Mouse (Mus musculus) ZHBTc4 (cell line): Measurements from ENCODE around the gene Rab20.
A peak's percentile ranks its signal among the peaks of the same experiment; 100 is the strongest.
"Not testable (repeated sequence)": the region's sequence is repeated elsewhere in the genome, so short reads cannot be mapped to it uniquely, and the experiment has no call there.

Source experiments
- DNase-seq: peaks from one replicate; pipeline ENCODE4 v3.0.0-alpha.2; 2011; ENCODE audit warnings: low read depth, low spot score

Gene Rab20

DNA sequence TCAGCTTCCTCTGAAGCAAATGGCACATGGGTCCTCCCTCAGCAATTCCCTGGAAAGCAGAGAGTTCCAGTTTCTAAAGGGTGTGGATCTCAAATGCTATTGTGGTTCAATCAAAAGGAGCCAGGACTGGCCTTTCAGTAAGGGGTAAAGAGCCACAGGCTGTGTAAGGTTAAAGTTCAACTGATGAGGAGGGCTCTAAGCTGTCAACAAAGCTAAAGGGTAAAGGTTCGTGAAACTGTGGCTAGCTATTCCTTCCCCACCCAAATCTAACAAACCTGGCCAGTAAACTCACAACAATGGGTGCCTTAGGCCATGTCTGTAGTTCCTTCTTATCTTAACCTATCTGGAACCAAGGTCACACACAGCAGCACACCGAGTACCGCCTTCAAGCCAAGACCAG, 3.4 kb upstream of the Rab20 start:
- peak; percentile 58 for DNase-seq

GRCm38 (mm10) chr8:11479591-11479990, 1.1 kb upstream of the Rab20 start:
- DNase-seq, result no peak

- DNase-seq, result peak; percentile 24
These were observed 457 bp upstream of the Rab20 start for GRCm38 (mm10) chr8:11478807-11479527.

DNA sequence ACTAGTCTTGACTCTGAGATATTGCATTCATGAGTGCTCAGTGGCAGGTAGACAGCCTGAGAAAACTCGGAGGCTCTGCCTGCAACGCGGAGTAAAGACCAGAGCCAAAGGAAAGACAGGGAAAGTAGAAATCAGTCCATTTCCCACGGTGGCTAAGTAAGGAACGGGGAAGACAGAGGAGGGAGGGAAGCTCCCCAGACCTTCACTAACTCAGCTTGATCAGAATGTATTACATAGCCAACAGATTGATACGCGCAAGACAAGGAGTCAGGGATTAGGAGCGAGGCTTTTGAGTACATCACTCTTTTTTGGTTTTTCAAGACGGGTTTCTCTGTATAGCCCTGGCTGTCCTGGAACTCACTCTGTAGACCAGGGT, 1.3 kb downstream of the Rab20 start:
- DNase-seq, result no peak

DNA sequence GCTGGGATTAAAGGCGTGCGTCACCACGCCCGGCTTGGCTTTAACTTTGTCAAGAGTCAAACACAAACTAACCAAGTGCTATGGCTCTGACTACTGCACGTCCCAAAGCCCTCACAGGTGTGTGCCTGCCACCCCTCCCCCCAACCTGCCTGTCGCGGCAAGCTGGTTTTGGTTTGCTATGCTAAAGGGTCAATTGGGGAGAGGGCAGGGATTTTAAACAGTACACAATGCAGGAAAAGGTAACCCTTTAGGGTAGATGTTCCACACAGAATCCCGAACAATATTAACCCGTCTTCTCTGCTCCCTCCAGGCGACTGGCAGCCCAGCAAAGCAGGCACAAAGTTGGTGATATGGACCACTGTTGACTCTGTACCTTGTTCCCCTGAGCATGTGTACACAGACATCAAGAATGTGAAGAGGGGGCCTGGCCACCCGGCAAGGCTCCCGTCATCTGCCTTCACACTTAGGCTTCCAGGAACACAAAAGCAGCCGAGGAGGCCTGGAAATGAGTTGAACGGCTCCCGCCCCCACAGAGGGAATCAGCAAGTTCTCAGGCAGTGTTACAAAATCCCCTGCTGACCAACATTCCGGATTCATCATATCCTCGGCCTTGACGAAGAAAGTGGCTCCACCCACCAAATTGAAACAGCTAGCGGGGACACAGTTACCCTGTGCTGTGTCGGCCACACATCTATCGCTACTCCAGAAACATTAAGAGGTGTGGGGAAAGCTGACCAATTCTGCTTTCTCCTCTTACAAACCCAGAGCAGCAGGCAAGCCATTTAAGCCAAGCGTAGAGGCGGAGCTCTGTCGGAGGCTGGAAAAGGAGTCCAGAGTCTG, 2.0 kb downstream of the Rab20 start:
- DNase-seq, result peak; percentile 51

DNA sequence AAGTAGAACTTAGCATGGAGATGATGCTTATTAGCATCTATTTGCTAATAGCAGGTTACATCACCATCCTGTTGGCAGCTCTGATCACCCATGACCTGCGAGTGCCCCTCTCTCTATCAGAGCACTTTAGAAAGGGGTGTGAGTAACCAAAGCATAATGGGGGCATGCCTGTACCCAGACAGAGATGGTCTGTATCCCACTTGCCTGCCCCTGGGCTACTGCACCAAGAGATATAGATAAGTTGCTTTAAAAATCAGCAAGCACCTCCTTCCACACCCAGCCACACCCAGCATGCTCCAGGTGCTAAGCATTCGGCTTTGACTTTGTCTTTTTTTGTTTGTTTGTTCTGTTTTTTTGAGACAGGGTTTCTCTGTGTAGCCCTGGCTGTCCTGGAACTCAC, 2.6 kb downstream of the Rab20 start:
- DNase-seq, result no peak

DNA sequence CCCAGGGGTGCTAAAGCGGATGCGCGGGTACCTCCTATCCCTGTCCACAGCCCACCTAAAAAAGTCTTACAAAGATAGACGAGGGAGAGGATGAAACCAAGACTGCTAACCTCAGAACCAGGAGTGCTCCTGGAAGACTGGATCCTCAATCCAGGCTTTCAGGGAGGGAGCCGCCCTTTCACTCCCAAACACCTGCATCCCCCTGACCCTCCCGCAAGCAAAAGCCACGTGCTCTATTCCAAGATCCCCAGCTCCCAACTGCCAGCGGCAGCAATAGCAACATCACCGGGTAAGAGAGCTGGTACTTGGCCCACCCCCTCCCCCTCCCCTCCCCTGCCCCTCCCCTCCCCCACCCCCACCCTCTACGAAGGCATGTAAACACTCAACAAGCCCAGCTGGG, 3.1 kb downstream of the Rab20 start:
- DNase-seq, result no peak

DNA sequence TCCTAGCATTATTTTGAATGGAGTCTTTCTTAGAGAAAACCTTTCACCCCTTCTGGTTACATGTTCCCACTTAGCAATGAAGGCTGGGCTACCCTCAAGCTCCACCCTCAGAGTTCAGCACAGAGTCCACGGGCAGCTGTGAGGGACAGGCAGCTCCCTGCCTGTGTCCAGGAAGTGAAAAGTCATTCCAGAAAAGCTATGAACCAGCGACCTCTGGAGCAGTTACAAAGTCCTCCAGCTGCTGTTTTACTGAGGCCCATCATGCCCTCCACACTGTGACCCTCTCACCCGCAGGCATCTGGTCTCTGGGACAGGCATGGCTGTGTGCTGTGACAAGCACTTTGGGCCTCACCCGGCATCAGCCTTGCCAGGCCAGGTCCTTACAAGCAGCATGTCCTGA, 5.4 kb downstream of the Rab20 start:
- DNase-seq, result no peak

- no peak for DNase-seq
These were observed 7.2 kb downstream of the Rab20 start for GRCm38 (mm10) chr8:11471309-11471708.

- no peak for DNase-seq
These were observed 7.8 kb downstream of the Rab20 start for GRCm38 (mm10) chr8:11470694-11471093.

- DNase-seq, result peak; percentile 79
These were observed 9.4 kb downstream of the Rab20 start for GRCm38 (mm10) chr8:11469095-11469494.

DNA sequence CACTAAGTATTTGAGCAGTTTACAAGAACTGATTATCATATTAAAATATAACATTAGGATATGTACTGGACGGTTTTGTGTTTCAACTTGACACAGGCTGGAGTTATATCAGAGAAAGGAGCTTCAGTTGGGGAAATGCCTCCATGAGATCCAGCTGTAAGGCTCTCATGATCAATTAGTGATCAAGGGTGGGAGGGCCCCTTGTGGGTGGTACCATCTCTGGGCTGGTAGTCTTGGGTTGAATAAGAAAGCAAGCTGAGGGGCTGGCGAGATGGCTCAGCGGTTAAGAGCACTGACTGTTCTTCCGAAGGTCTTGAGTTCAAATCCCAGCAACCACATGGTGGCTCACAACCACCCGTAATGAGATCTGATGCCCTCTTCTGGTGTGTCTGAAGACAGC, 12.0 kb downstream of the Rab20 start:
- not testable (repeated sequence) for DNase-seq

DNA sequence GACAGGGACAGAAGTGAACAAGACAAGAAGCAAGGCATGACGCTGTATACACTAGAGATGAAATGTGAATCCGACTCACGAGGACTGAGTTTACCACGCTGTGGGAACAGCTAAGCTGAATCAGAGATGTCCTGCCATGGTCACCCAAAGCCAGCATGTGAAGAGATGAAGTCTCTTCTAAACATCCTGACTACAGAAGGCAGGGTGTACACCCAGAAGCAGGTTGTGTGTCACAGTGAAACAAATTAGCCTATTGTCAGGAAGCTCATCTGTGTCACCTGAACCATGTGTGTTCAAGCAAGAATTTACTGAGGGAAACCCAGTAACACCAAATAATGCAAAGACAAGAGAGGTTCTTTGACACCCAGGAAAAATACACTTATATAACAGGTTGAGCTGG, 12.9 kb downstream of the Rab20 start:
- DNase-seq, result no peak

GRCm38 (mm10) chr8:11464707-11464964, 13.9 kb downstream of the Rab20 start:
- DNase-seq, result no peak

GRCm38 (mm10) chr8:11463889-11464706, 14.4 kb downstream of the Rab20 start:
- peak; percentile 22 for DNase-seq

- DNase-seq, result no peak
These were observed 15.0 kb downstream of the Rab20 start for GRCm38 (mm10) chr8:11463541-11463888.

DNA sequence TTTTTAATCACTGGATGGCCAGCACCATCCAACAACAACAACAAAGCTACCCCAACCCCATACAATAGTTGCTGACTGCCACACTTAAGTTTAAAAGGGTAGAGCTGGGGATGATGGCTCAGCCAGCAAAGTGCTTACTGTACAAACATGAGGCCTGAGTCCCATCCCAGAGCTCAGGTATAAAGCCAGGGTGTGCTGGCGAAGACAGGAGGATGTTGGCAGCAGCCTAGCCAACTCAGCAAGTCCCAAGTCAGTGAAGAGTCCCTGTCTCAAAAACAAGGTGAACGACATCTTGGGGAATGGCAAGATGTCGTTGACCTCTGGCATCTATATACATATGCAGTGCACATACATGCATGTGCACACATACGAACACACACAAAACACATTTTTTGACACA, 15.9 kb downstream of the Rab20 start:
- DNase-seq, result no peak

- no peak for DNase-seq
These were observed 16.7 kb downstream of the Rab20 start for GRCm38 (mm10) chr8:11461847-11462246.

- DNase-seq, result no peak
These were observed 17.6 kb downstream of the Rab20 start for GRCm38 (mm10) chr8:11460934-11461333.

GRCm38 (mm10) chr8:11459016-11459415, 19.5 kb downstream of the Rab20 start:
- DNase-seq, result no peak

DNA sequence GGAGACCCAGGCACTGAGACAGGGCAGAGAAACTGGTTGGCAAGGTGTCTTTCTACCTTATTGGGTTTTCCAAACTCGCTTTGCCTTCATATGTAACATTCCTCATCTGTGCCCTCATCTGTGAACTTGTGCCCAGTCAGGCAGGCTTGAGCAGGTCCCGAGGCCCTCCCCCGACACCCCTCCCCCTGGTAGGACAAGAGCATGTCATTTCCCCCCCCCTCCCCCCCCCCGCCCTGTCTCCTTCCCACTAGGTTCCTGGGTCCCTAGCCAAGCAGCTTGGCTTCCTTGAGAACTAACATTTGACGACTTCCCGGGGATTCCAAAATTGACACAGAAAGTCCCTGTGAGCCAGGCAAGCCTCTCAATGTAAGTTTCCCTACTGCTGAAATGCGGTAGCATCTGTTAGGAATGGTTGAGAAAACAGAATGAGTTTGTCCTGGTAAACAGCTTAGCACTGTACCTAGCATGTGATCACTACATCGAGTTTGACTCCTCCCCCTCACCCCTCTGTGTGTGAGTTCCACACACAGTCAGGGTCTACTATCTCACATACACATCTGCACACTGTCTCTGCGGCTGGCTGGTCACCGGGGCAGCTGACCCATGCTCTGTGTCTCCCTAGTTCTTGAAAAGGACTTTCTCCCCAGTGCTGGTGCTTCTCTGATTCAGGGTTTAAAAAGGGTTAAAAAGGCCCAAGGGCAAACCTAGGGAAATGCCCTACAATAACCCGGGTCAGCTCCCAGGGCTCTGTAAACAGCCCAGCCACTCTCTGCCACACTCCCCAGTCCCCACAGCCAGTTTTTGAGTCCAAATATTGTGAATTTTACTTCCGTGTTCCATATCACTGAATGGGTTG, 20.3 kb downstream of the Rab20 start:
- no peak for DNase-seq

DNA sequence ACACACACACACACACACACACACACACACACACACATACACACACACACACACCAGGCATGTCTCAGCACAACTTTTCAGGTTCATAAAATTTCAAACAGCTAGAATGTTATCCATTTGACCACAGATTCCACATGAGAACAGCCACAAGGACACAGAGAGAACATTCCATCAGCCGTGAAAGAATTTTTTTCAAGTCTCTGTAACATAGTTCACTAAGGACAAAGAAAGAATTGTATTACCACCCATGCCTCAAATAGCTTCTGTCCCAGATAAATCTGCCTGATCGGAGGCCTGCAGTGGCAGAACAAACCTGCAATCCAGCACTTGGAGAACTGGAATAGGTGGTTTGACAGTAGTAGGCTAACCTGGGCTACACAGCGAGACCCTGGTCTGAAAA, 21.2 kb downstream of the Rab20 start:
- no peak for DNase-seq
